Mouse (Mus musculus): ENCODE results near the gene Dmtf1. TPM values are rescaled to one million over a fixed set of nuclear protein-coding genes. Genes with fewer than 3 reads are reported as not detected.
"Not testable (repeated sequence)": the region's sequence is repeated elsewhere in the genome, so short reads cannot be mapped to it uniquely, and the experiment has no call there.

Dmtf1 gene
- 65.2 and 69.6 TPM in 2 replicates for polyA plus RNA-seq (2014; fragmentation: Nextera tagmentation; extraction: Ambion mirVana)

GRCm38 (mm10) chr5:9161456-9162041 is at the start of gene Dmtf1:
TSS of gene Dmtf1 (minus strand) at chr5:9161776.
- Histone ChIP-seq H3K4me2 (ENCODE audit: low read depth, severe bottlenecking) (peak within 1 kb of the TSS; percentile 61), H3K9me3 (ENCODE audit: control insufficient read depth, low read length) (no peaks in the 10 kb centered on the region), H3K4me3 (ENCODE audit: low read depth, low read length) (peak within 1 kb of the TSS; percentile 90), H3K9ac (ENCODE audit: low read length) (peak within 1 kb of the TSS; percentile 95), H3K4me1 (ENCODE audit: control insufficient read depth, insufficient read depth, low read length) (no peaks in the 10 kb centered on the region), H3K27ac (replicated peaks; ENCODE audit: low read depth, low read length) (peak within 1 kb of the TSS; percentile 100), H3K27me3 (ENCODE audit: control insufficient read depth, insufficient read depth, low read length) (no peaks in the 10 kb centered on the region), H3K36me3 (ENCODE audit: control insufficient read depth, insufficient read depth, low read length) (no peaks in the 10 kb centered on the region)
- ATAC-seq (ENCODE audit: insufficient number of reproducible peaks, low FRiP score, low TSS enrichment, low read depth) (peak; percentile 94), DNase-seq (ENCODE audit: low spot score) (peak; percentile 94)
- under 1% methylated on average over 64 of the region's 64 CpGs for WGBS

GRCm38 (mm10) chr5:9186467-9186866 is 24.9 kb upstream of the Dmtf1 start:
- 72% methylated on average over 1 of the region's 1 CpGs for WGBS

GRCm38 (mm10) chr5:9173295-9173694 is 11.7 kb upstream of the Dmtf1 start:
- Histone ChIP-seq H3K27me3 (ENCODE audit: control insufficient read depth, insufficient read depth, low read length) (no peaks in the 10 kb centered on the region), H3K4me1 (ENCODE audit: control insufficient read depth, insufficient read depth, low read length) (no peaks in the 10 kb centered on the region), H3K4me3 (ENCODE audit: low read depth, low read length) (no peak overlapping the region), H3K4me2 (ENCODE audit: low read depth, severe bottlenecking) (no peak overlapping the region), H3K27ac (replicated peaks; ENCODE audit: low read depth, low read length) (no peak overlapping the region), H3K36me3 (ENCODE audit: control insufficient read depth, insufficient read depth, low read length) (no peaks in the 10 kb centered on the region), H3K9me3 (ENCODE audit: control insufficient read depth, low read length) (no peaks in the 10 kb centered on the region), H3K9ac (ENCODE audit: low read length) (no peak overlapping the region)
- WGBS: 77% methylated on average over 2 of the region's 2 CpGs
- DNase-seq (ENCODE audit: low spot score) (no peak), ATAC-seq (ENCODE audit: insufficient number of reproducible peaks, low FRiP score, low TSS enrichment, low read depth) (no peak)

More at GRCm38 (mm10) chr5:9186467-9186866, 24.9 kb upstream of the Dmtf1 start:
- no peaks in the 10 kb centered on the region for H3K4me1 ChIP-seq (ENCODE audit: control insufficient read depth, insufficient read depth, low read length)
- H3K9ac ChIP-seq (ENCODE audit: low read length): no peak overlapping the region
- no peak overlapping the region for H3K27ac ChIP-seq (replicated peaks; ENCODE audit: low read depth, low read length)
- no peaks in the 10 kb centered on the region for H3K27me3 ChIP-seq (ENCODE audit: control insufficient read depth, insufficient read depth, low read length)
- no peak overlapping the region for H3K4me2 ChIP-seq (ENCODE audit: low read depth, severe bottlenecking)
- no peak overlapping the region for H3K4me3 ChIP-seq (ENCODE audit: low read depth, low read length)
- no peak for DNase-seq (ENCODE audit: low spot score)
- no peaks in the 10 kb centered on the region for H3K36me3 ChIP-seq (ENCODE audit: control insufficient read depth, insufficient read depth, low read length)
- no peak for ATAC-seq (ENCODE audit: insufficient number of reproducible peaks, low FRiP score, low TSS enrichment, low read depth)
- no peaks in the 10 kb centered on the region for H3K9me3 ChIP-seq (ENCODE audit: control insufficient read depth, low read length)

- not testable (repeated sequence) for H3K4me2 ChIP-seq (ENCODE audit: low read depth, severe bottlenecking); H3K9me3 ChIP-seq (ENCODE audit: control insufficient read depth, low read length); H3K27me3 ChIP-seq (ENCODE audit: control insufficient read depth, insufficient read depth, low read length); DNase-seq (ENCODE audit: low spot score); H3K4me3 ChIP-seq (ENCODE audit: low read depth, low read length); H3K27ac ChIP-seq (replicated peaks; ENCODE audit: low read depth, low read length); H3K36me3 ChIP-seq (ENCODE audit: control insufficient read depth, insufficient read depth, low read length); ATAC-seq (ENCODE audit: insufficient number of reproducible peaks, low FRiP score, low TSS enrichment, low read depth); H3K4me1 ChIP-seq (ENCODE audit: control insufficient read depth, insufficient read depth, low read length); H3K9ac ChIP-seq (ENCODE audit: low read length)
- WGBS: 85% methylated on average over 3 of the region's 5 CpGs
Observed at GRCm38 (mm10) chr5:9169328-9170005, 7.9 kb upstream of the Dmtf1 start.

- Histone ChIP-seq H3K9ac (ENCODE audit: low read length) (no peak overlapping the region), H3K27me3 (ENCODE audit: control insufficient read depth, insufficient read depth, low read length) (no peaks in the 10 kb centered on the region), H3K9me3 (ENCODE audit: control insufficient read depth, low read length) (no peaks in the 10 kb centered on the region), H3K4me3 (ENCODE audit: low read depth, low read length) (no peak overlapping the region), H3K4me2 (ENCODE audit: low read depth, severe bottlenecking) (no peak overlapping the region), H3K27ac (replicated peaks; ENCODE audit: low read depth, low read length) (no peak overlapping the region), H3K4me1 (ENCODE audit: control insufficient read depth, insufficient read depth, low read length) (no peaks in the 10 kb centered on the region), H3K36me3 (ENCODE audit: control insufficient read depth, insufficient read depth, low read length) (no peaks in the 10 kb centered on the region)
- ATAC-seq (ENCODE audit: insufficient number of reproducible peaks, low FRiP score, low TSS enrichment, low read depth) (no peak), DNase-seq (ENCODE audit: low spot score) (no peak)
- WGBS: 82% methylated on average over 8 of the region's 8 CpGs
Observed at GRCm38 (mm10) chr5:9166366-9166765, 4.8 kb upstream of the Dmtf1 start.

- not testable (repeated sequence) for H3K9ac ChIP-seq (ENCODE audit: low read length); H3K4me1 ChIP-seq (ENCODE audit: control insufficient read depth, insufficient read depth, low read length); H3K36me3 ChIP-seq (ENCODE audit: control insufficient read depth, insufficient read depth, low read length); H3K9me3 ChIP-seq (ENCODE audit: control insufficient read depth, low read length); H3K4me2 ChIP-seq (ENCODE audit: low read depth, severe bottlenecking); H3K27me3 ChIP-seq (ENCODE audit: control insufficient read depth, insufficient read depth, low read length); H3K4me3 ChIP-seq (ENCODE audit: low read depth, low read length); DNase-seq (ENCODE audit: low spot score); H3K27ac ChIP-seq (replicated peaks; ENCODE audit: low read depth, low read length); ATAC-seq (ENCODE audit: insufficient number of reproducible peaks, low FRiP score, low TSS enrichment, low read depth)
- WGBS: 90% methylated on average over 10 of the region's 10 CpGs
Observed at GRCm38 (mm10) chr5:9165151-9165550, 3.6 kb upstream of the Dmtf1 start.

GRCm38 (mm10) chr5:9163411-9163810 is 1.8 kb upstream of the Dmtf1 start:
- H3K4me1 ChIP-seq (ENCODE audit: control insufficient read depth, insufficient read depth, low read length): no peaks in the 10 kb centered on the region
- ATAC-seq (ENCODE audit: insufficient number of reproducible peaks, low FRiP score, low TSS enrichment, low read depth) (no peak), DNase-seq (ENCODE audit: low spot score) (no peak)
- no peak overlapping the region for H3K4me3 ChIP-seq (ENCODE audit: low read depth, low read length)
- H3K36me3 ChIP-seq (ENCODE audit: control insufficient read depth, insufficient read depth, low read length): no peaks in the 10 kb centered on the region
- WGBS: 90% methylated on average over 3 of the region's 3 CpGs
- H3K27me3 ChIP-seq (ENCODE audit: control insufficient read depth, insufficient read depth, low read length): no peaks in the 10 kb centered on the region
- H3K9me3 ChIP-seq (ENCODE audit: control insufficient read depth, low read length): no peaks in the 10 kb centered on the region
- no peak overlapping the region for H3K27ac ChIP-seq (replicated peaks; ENCODE audit: low read depth, low read length)
- H3K9ac ChIP-seq (ENCODE audit: low read length): no peak overlapping the region
- no peak overlapping the region for H3K4me2 ChIP-seq (ENCODE audit: low read depth, severe bottlenecking)

- ATAC-seq (ENCODE audit: insufficient number of reproducible peaks, low FRiP score, low TSS enrichment, low read depth) (peak; percentile 33; the same call in 1 of the 2 replicates), DNase-seq (ENCODE audit: low spot score) (peak; percentile 41)
- peak overlapping the region; percentile 61 for H3K4me2 ChIP-seq (ENCODE audit: low read depth, severe bottlenecking)
- H3K4me3 ChIP-seq (ENCODE audit: low read depth, low read length): peak overlapping the region; percentile 90
- H3K9ac ChIP-seq (ENCODE audit: low read length): peak overlapping the region; percentile 95
- no peaks in the 10 kb centered on the region for H3K4me1 ChIP-seq (ENCODE audit: control insufficient read depth, insufficient read depth, low read length)
- H3K36me3 ChIP-seq (ENCODE audit: control insufficient read depth, insufficient read depth, low read length): no peaks in the 10 kb centered on the region
- no peaks in the 10 kb centered on the region for H3K9me3 ChIP-seq (ENCODE audit: control insufficient read depth, low read length)
- peak overlapping the region; percentile 100 for H3K27ac ChIP-seq (replicated peaks; ENCODE audit: low read depth, low read length)
- WGBS: 15% methylated on average over 7 of the region's 7 CpGs
- no peaks in the 10 kb centered on the region for H3K27me3 ChIP-seq (ENCODE audit: control insufficient read depth, insufficient read depth, low read length)
Observed at GRCm38 (mm10) chr5:9162088-9162487, 512 bp upstream of the Dmtf1 start.

Measured in limb, embryonic 11.5 days (tissue).